Mouse (Mus musculus) midbrain, embryonic 14.5 days (tissue): ENCODE data around the gene Rabep2. TPM values are rescaled to one million over a fixed set of nuclear protein-coding genes. Genes with fewer than 3 reads are reported as not detected.
"Not testable (repeated sequence)": the region's sequence is repeated elsewhere in the genome, so short reads cannot be mapped to it uniquely, and the experiment has no call there.

ENCODE experiments used
- ATAC-seq: fragments of 200-750 bp; cut with Nextera tagmentation; 2 replicates; pipeline ENCODE4 v1.8.0; 2017; ENCODE audit warnings: moderate number of reproducible peaks, moderate library complexity; ENCODE audit not compliant: low FRiP score, low TSS enrichment
- DNase-seq: peaks from one replicate; pipeline ENCODE4 v3.0.0-alpha.2; 2015
- H3K27ac ChIP-seq: fragments of 300-500 bp; sonication (generic); replicated peaks from 2 replicates; pipeline ENCODE4 v1.5.1; 2014; ENCODE audit warnings: mild to moderate bottlenecking, low read depth, low read length, moderate library complexity
- H3K27me3 ChIP-seq: fragments of 300-500 bp; sonication (generic); 2 replicates; pipeline ENCODE4 v1.6.1; 2014; ENCODE audit warnings: low read length, control low read depth, mixed read lengths; ENCODE audit not compliant: control insufficient read depth, insufficient read depth
- H3K36me3 ChIP-seq: fragments of 300-500 bp; sonication (generic); 2 replicates; pipeline ENCODE4 v1.6.1; 2014; ENCODE audit warnings: low read length, control low read depth; ENCODE audit not compliant: control insufficient read depth, insufficient read depth
- H3K4me1 ChIP-seq: fragments of 300-500 bp; sonication (generic); 2 replicates; pipeline ENCODE4 v1.6.1; 2014; ENCODE audit warnings: mild to moderate bottlenecking, antibody characterized with exemption, low read length, control low read depth; ENCODE audit not compliant: control insufficient read depth, insufficient read depth
- H3K4me2 ChIP-seq: fragments of 300-500 bp; sonication (generic); 2 replicates; pipeline ENCODE4 v1.6.1; 2014; ENCODE audit warnings: mild to moderate bottlenecking, low read length, moderate library complexity
- H3K4me3 ChIP-seq: fragments of 300-500 bp; sonication (generic); replicated peaks from 2 replicates; pipeline ENCODE4 v1.5.1; 2014; ENCODE audit warnings: low read depth, low read length
- H3K9ac ChIP-seq: fragments of 300-500 bp; sonication (generic); replicated peaks from 2 replicates; pipeline ENCODE4 v1.6.1; 2014; ENCODE audit warnings: mild to moderate bottlenecking, low read length, moderate library complexity
- H3K9me3 ChIP-seq: fragments of 300-500 bp; sonication (generic); 2 replicates; pipeline ENCODE4 v1.6.1; 2016; ENCODE audit warnings: low read length, control low read depth, mixed read lengths; ENCODE audit not compliant: control insufficient read depth
- WGBS: fragments of 180-500 bp; shearing (Covaris S2); extraction: QIAGEN DNeasy Blood & Tissue Kit; methylation state at CpG from one replicate; pipeline ENCODE4 v1.1.7; 2014; 5-methylcytosine and 5-hydroxymethylcytosine counted together
- polyA plus RNA-seq: library from polyadenylated mRNA; unstranded; fragments of >200 nt; fragmentation: Nextera tagmentation; extraction: Ambion mirVana; gene quantifications from 2 replicates; pipeline ENCODE4 v1.2.1, GENCODE M21; 2014

Rabep2 gene
- polyA plus RNA-seq, 1 experiment from 2014 or later = 22.1 TPM

- not testable (repeated sequence) for H3K27ac ChIP-seq, ATAC-seq, DNase-seq, H3K9ac ChIP-seq, H3K4me2 ChIP-seq, H3K36me3 ChIP-seq, H3K9me3 ChIP-seq, H3K27me3 ChIP-seq, H3K4me1 ChIP-seq, H3K4me3 ChIP-seq
- WGBS = 90% methylated on average over 7 of the region's 8 CpGs
Observed at GRCm38 (mm10) chr7:126402518-126402917, 26.0 kb upstream of the Rabep2 start.

GRCm38 (mm10) chr7:126408686-126409085 is 19.9 kb upstream of the Rabep2 start:
- Histone ChIP-seq H3K4me2 (no peak overlapping the region), H3K4me3 (no peak overlapping the region), H3K4me1 (no peaks in the 10 kb centered on the region), H3K9me3 (no peaks in the 10 kb centered on the region), H3K9ac (no peak overlapping the region), H3K27me3 (no peaks in the 10 kb centered on the region), H3K27ac (no peak overlapping the region), H3K36me3 (no peaks in the 10 kb centered on the region)
- no peak for DNase-seq
- WGBS = 89% methylated on average over 2 of the region's 2 CpGs
- no peak for ATAC-seq

- Histone ChIP-seq H3K4me1 (no peaks in the 10 kb centered on the region), H3K4me3 (no peak overlapping the region), H3K4me2 (no peak overlapping the region), H3K27me3 (no peaks in the 10 kb centered on the region), H3K36me3 (no peaks in the 10 kb centered on the region), H3K9me3 (no peaks in the 10 kb centered on the region), H3K9ac (no peak overlapping the region), H3K27ac (no peak overlapping the region)
- DNase-seq (no peak), ATAC-seq (no peak)
- 97% methylated on average over 4 of the region's 4 CpGs for WGBS
Observed at GRCm38 (mm10) chr7:126411061-126411460, 17.5 kb upstream of the Rabep2 start.

GRCm38 (mm10) chr7:126414725-126415124 is 13.8 kb upstream of the Rabep2 start, which contains the start of gene Cd19:
Cd19 (minus strand) TSS chr7:126414889.
- Histone ChIP-seq H3K4me3 (no peak within 1 kb of the TSS), H3K4me2 (no peak within 1 kb of the TSS), H3K9me3 (no peaks in the 10 kb centered on the region), H3K9ac (no peak within 1 kb of the TSS), H3K4me1 (no peaks in the 10 kb centered on the region), H3K36me3 (no peaks in the 10 kb centered on the region), H3K27me3 (no peaks in the 10 kb centered on the region), H3K27ac (no peak within 1 kb of the TSS)
- DNase-seq (no peak), ATAC-seq (no peak)
- 89% methylated on average over 6 of the region's 6 CpGs for WGBS

- H3K27ac ChIP-seq = no peak overlapping the region
- 40% methylated on average over 2 of the region's 2 CpGs for WGBS
Observed at GRCm38 (mm10) chr7:126416615-126417014, 11.9 kb upstream of the Rabep2 start.

GRCm38 (mm10) chr7:126417045-126417444 is 11.5 kb upstream of the Rabep2 start:
- no peak overlapping the region for H3K27ac ChIP-seq
- H3K4me1 ChIP-seq = no peaks in the 10 kb centered on the region
- no peaks in the 10 kb centered on the region for H3K9me3 ChIP-seq
- ATAC-seq (no peak), DNase-seq (no peak)
- no peak overlapping the region for H3K4me2 ChIP-seq
- H3K36me3 ChIP-seq = no peaks in the 10 kb centered on the region
- 10% methylated on average over 8 of the region's 8 CpGs for WGBS
- no peak overlapping the region for H3K4me3 ChIP-seq
- H3K27me3 ChIP-seq = no peaks in the 10 kb centered on the region
- H3K9ac ChIP-seq = no peak overlapping the region

More at GRCm38 (mm10) chr7:126416615-126417014, 11.9 kb upstream of the Rabep2 start:
- no peak for DNase-seq
- Histone ChIP-seq H3K9me3 (no peaks in the 10 kb centered on the region), H3K4me3 (no peak overlapping the region), H3K36me3 (no peaks in the 10 kb centered on the region), H3K4me2 (no peak overlapping the region), H3K27me3 (no peaks in the 10 kb centered on the region), H3K4me1 (no peaks in the 10 kb centered on the region), H3K9ac (no peak overlapping the region)
- ATAC-seq = no peak

GRCm38 (mm10) chr7:126417606-126418005 is 11.0 kb upstream of the Rabep2 start:
- H3K4me2 ChIP-seq = no peak overlapping the region
- WGBS = 64% methylated on average over 4 of the region's 4 CpGs

GRCm38 (mm10) chr7:126418496-126418895 is 10.1 kb upstream of the Rabep2 start:
- Histone ChIP-seq H3K36me3 (no peaks in the 10 kb centered on the region), H3K9ac (no peak overlapping the region), H3K9me3 (no peaks in the 10 kb centered on the region), H3K27me3 (no peaks in the 10 kb centered on the region), H3K27ac (no peak overlapping the region), H3K4me3 (no peak overlapping the region), H3K4me2 (no peak overlapping the region), H3K4me1 (no peaks in the 10 kb centered on the region)
- WGBS = 67% methylated on average over 3 of the region's 3 CpGs
- no peak for ATAC-seq
- no peak for DNase-seq

More at GRCm38 (mm10) chr7:126417606-126418005, 11.0 kb upstream of the Rabep2 start:
- Histone ChIP-seq H3K9ac (no peak overlapping the region), H3K9me3 (no peaks in the 10 kb centered on the region), H3K27me3 (no peaks in the 10 kb centered on the region), H3K27ac (no peak overlapping the region), H3K4me3 (no peak overlapping the region), H3K4me1 (no peaks in the 10 kb centered on the region), H3K36me3 (no peaks in the 10 kb centered on the region)
- ATAC-seq (no peak), DNase-seq (no peak)

GRCm38 (mm10) chr7:126421756-126422155 is 6.8 kb upstream of the Rabep2 start:
- Histone ChIP-seq H3K36me3 (no peaks in the 10 kb centered on the region), H3K9ac (no peak overlapping the region), H3K4me3 (no peak overlapping the region), H3K27ac (no peak overlapping the region), H3K4me2 (no peak overlapping the region), H3K27me3 (no peaks in the 10 kb centered on the region), H3K4me1 (no peaks in the 10 kb centered on the region), H3K9me3 (no peaks in the 10 kb centered on the region)
- DNase-seq (no peak), ATAC-seq (no peak)
- 93% methylated on average over 5 of the region's 5 CpGs for WGBS
